Mouse (Mus musculus) B cell, adult (primary cell): ENCODE results near the gene Chst12. TPM values are rescaled to one million over a fixed set of nuclear protein-coding genes. Genes with fewer than 3 reads are reported as not detected.

Source experiments
- total RNA-seq: library from RNA; stranded (reverse); gene quantifications from 4 replicates; pipeline ENCODE4 v1.2.4, GENCODE M21; 2023; ENCODE audit not compliant: inconsistent age

The Chst12 gene
- 18.4 to 21.5 TPM (median 19.0 TPM) in 4 replicates for total RNA-seq

GRCm38 (mm10) chr5:140505208-140505780, at the start of gene Chst12:
Gene Chst12, plus strand, starts transcription at chr5:140505550.

GRCm38 (mm10) chr5:140564896-140565295, 59.5 kb downstream of the Chst12 start, which contains the start of gene Grifin:
Gene Grifin, minus strand, starts transcription at chr5:140565071.

Other genes starting within 250 kb of the Chst12 start
- 28.4 to 31.3 TPM (median 30.6 TPM) in 4 replicates for gene Mad1l1, start 184.0 kb upstream of the Chst12 start, total RNA-seq
- gene Nudt1, start 183.9 kb upstream of the Chst12 start, total RNA-seq, result 4.2 to 10.0 TPM (median 6.2 TPM) in 4 replicates
- 6.0 to 8.5 TPM (median 8.3 TPM) in 4 replicates for gene Mrm2, start 173.7 kb upstream of the Chst12 start, total RNA-seq
- 192 to 227 TPM (median 203 TPM) in 4 replicates for gene Snx8, start 116.3 kb upstream of the Chst12 start, total RNA-seq
- gene Eif3b, start 86.2 kb upstream of the Chst12 start, total RNA-seq, result 118 to 127 TPM (median 124 TPM) in 4 replicates
- gene Gm4869, start 59.9 kb upstream of the Chst12 start, total RNA-seq, result not detected in 4 replicates
- gene Grifin, start 59.5 kb downstream of the Chst12 start, total RNA-seq, result not detected in 4 replicates
- gene Lfng, start 101.8 kb downstream of the Chst12 start, total RNA-seq, result 19.8 to 28.7 TPM (median 23.1 TPM) in 4 replicates
- 102 to 112 TPM (median 108 TPM) in 4 replicates for gene Ttyh3, start 143.5 kb downstream of the Chst12 start, total RNA-seq
- gene Iqce, start 196.8 kb downstream of the Chst12 start, total RNA-seq, result 28.1 to 38.7 TPM (median 32.8 TPM) in 4 replicates
- gene Brat1, start 199.5 kb downstream of the Chst12 start, total RNA-seq, result 25.5 to 28.9 TPM (median 26.3 TPM) in 4 replicates
- 5.9 to 9.0 TPM (median 6.8 TPM) in 4 replicates for gene Amz1, start 218.6 kb downstream of the Chst12 start, total RNA-seq